Mouse (Mus musculus): Measurements from ENCODE around the gene Igsf23.

DNA sequence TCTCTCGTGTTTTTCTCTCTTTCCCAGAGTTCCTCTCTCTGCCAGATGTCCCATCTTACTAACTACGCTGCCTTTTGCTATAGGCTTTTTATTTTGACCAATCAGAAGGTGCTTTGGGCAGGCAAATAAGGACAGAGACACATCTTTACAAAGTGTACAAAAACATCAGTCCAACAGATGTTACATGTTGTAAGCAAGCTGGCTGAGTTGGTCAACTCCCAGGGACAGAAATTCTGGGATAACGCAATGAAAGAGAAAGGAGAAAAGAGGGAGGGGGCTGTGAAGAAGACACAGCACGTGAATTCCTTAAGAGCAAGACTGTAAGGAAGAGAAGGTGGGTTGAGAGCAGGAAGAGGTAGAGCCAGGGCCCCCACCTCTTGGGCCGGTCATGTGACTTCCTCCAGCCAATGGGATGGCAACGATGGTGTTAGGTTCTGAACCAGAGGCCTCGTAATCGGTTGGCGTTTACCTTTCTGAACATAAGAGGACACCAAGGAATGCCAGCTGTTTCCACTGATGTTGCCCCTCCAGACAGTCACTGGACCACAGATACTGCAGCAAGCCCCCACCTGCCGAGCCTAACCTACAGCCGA lies 13.2 kb downstream of the Igsf23 start:
- no peak for TF ChIP-seq CTCF (IDR thresholded peaks at IDR 0.05; ENCODE audit: low read depth)
- TF ChIP-seq EP300 (optimal IDR thresholded peaks at IDR 0.05), result no peak

All from stomach, postnatal 0 days (tissue).